Mouse (Mus musculus): Measurements from ENCODE around the gene Masp2.
A peak's percentile ranks its signal among the peaks of the same experiment; 100 is the strongest.

GRCm38 (mm10) chr4:148644157-148644511, 41.8 kb downstream of the Masp2 start:
- TF ChIP-seq TBP (conservative IDR thresholded peaks at IDR 0.05; ENCODE audit: low read depth, low read length), result no peak
- no peak for TF ChIP-seq EP300 (IDR thresholded peaks at IDR 0.05; ENCODE audit: low read length)
- TF ChIP-seq TCF12 (IDR thresholded peaks at IDR 0.05; ENCODE audit: low read depth, low read length), result no peak
- peak; percentile 79 to 90 for TF ChIP-seq CTCF (conservative IDR thresholded peaks at IDR 0.05 in 1 of 2, IDR thresholded peaks at IDR 0.05 in 1 of 2; ENCODE audit: low read depth in 2 of 2, low read length in 2 of 2)
- no peak for TF ChIP-seq ETS1 (conservative IDR thresholded peaks at IDR 0.05; ENCODE audit: low read depth, low read length)
- TF ChIP-seq POLR2A (IDR thresholded peaks at IDR 0.05; ENCODE audit: low read depth, low read length), result no peak
- TF ChIP-seq MAX (IDR thresholded peaks at IDR 0.05; ENCODE audit: low read length), result no peak
- TF ChIP-seq CHD2 (IDR thresholded peaks at IDR 0.05; ENCODE audit: low read length), result no peak
